Mouse (Mus musculus) cortical plate, adult 2 months (tissue): ENCODE results near the gene 2300009A05Rik. TPM values are rescaled to one million over a fixed set of nuclear protein-coding genes. Genes with fewer than 3 reads are reported as not detected.

Experiments
- H3K27ac ChIP-seq: fragments of 200-500 bp; 2 replicates; pipeline ENCODE4 v1.5.1; 2012; ENCODE audit warnings: low read length, control low read depth, inconsistent platforms; ENCODE audit not compliant: insufficient read depth
- H3K4me1 ChIP-seq: fragments of 200-500 bp; 2 replicates; pipeline ENCODE4 v1.6.1; 2011; ENCODE audit warnings: low read length; ENCODE audit not compliant: control insufficient read depth, insufficient read depth
- H3K4me3 ChIP-seq: fragments of 200-500 bp; 2 replicates; pipeline ENCODE4 v1.5.1; 2011; ENCODE audit warnings: mild to moderate bottlenecking, low read length, control low read depth; ENCODE audit not compliant: insufficient read depth
- CTCF ChIP-seq: fragments of 200-500 bp; IDR thresholded peaks from 2 replicates; pipeline ENCODE4 v1.5.1; 2011; ENCODE audit warnings: mild to moderate bottlenecking, control low read depth, low read length; ENCODE audit not compliant: insufficient read depth; ENCODE audit errors: extremely low read depth
- POLR2A ChIP-seq: fragments of 200-500 bp; IDR thresholded peaks from 2 replicates; pipeline ENCODE4 v1.6.1; 2011; ENCODE audit warnings: mild to moderate bottlenecking, low read length, control low read depth; ENCODE audit not compliant: insufficient read depth; ENCODE audit errors: extremely low read depth
- polyA plus RNA-seq: library from polyadenylated mRNA; depleted of rRNA; stranded (reverse); fragments of >200 nt; gene quantifications from 2 replicates; pipeline ENCODE4 v1.2.3, GENCODE M21; 2012; rRNA removed

The 2300009A05Rik gene
- polyA plus RNA-seq, 1 experiment = 29.6 TPM

DNA sequence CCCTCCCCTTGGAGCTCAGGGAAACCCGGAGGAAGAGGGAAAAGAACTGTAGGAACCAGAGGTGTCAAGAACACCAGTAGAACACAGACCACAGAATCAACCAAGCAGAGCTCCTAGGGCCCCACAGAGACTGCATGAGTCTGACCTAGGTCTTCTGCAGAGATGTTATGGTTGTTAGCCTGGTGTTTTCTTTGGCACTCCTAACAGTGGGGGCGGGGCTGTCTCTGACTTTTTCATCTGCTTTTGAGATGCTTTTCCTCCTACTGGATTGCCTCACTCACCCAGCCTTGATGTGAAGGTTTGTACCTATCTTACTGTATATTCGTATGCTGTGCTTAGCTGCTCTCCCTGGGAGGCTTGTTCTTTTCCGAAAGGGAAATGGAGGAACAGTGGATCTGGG is 44.9 kb downstream of the 2300009A05Rik start:
- TF ChIP-seq POLR2A (no peak), CTCF (no peak)
- Histone ChIP-seq H3K4me1 (peaks cover 3% of the 10 kb centered on the region; the same call in 1 of the 2 replicates), H3K27ac (no peak overlapping the region), H3K4me3 (no peak overlapping the region)

DNA sequence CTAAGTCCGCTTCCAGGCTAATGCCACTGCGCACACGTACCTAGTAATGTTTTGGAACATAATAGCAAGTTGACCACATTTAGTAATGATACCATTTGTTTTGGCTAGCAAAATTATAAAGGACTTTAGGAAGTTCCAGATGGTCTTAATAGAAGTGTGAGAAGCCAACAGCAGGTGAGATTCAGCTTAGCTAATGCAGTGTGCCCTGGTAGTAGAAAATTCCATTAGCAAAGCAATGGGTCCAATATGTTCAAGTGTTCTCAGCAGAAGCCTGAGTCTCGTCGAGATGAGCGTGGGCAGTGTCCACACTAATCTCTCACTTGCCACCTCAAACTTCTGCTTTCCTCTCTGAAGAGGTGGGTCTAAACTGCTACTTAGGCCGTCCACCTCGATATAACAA is 49.0 kb downstream of the 2300009A05Rik start:
- no peak overlapping the region for H3K27ac ChIP-seq
- TF ChIP-seq POLR2A (no peak), CTCF (no peak)
- H3K4me1 ChIP-seq = 0 out of 2 replicates have a peak, but pooled peaks cover 3% of the 10 kb centered on the region

DNA sequence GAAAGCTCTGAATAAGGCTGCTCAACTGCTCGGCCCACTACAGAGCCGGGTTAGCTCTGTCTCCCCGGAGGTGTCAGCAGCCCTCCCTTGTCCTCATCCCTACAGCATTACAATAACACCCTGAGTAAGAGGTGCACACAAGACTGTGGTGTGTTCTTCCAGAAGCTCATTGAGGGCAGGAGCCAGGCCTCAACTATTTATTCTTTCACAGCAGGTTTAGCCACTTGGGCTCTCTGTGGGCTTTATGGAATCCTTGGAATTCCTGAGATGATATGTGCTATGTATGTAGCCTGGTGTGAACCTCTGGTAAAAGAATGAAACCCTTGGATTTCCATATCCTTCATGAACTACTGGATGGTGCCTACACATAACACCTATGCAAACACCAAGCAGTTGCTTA is 49.8 kb downstream of the 2300009A05Rik start:
- Histone ChIP-seq H3K4me3 (no peak overlapping the region), H3K4me1 (0 out of 2 replicates have a peak, but pooled peaks cover 3% of the 10 kb centered on the region), H3K27ac (no peak overlapping the region)
- TF ChIP-seq CTCF (no peak), POLR2A (no peak)

More for the DNA sequence above, 49.0 kb downstream of the 2300009A05Rik start:
- H3K4me3 ChIP-seq = no peak overlapping the region

DNA sequence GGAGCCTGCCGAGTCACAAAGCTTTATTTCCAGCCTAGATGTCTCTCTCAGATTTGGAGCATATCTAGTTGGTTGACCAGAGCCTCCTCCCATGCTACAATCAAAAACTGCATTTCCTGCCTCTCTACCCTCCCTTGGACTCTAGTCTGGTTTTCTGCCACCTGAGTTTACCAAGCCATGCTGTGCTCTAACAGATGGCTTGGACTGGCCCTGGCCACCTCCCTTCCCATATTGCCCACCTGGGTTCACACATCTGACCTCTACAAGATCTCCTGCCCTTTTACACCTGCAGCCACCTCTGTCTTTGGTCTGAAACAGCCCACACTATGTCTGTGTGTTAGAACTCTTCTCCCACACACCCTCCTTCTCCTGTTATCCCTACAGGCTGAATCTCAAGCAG is 50.9 kb downstream of the 2300009A05Rik start:
- 0 out of 2 replicates have a peak, but pooled peaks cover 3% of the 10 kb centered on the region for H3K4me1 ChIP-seq
- H3K4me3 ChIP-seq = no peak overlapping the region
- no peak for TF ChIP-seq POLR2A
- H3K27ac ChIP-seq = no peak overlapping the region

DNA sequence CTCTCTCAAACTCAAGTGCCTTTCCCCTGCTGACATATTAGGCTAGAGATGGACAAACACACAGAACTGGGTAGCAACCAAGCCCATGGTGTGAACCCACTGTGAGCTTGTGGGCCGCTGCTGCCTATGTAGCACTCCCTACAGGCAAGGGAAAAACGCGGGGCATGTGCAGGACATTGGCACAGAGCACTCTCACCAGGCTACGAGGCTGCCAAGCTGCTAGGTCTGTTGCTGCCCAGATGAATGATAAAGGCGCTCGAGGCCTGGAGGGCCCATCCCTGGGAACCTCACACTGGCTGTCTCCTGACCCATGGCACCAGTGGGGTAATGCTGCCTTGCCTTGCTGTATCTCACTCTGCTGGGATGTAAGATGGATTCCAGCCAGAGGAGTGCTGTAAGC is 53.0 kb downstream of the 2300009A05Rik start:
- Histone ChIP-seq H3K27ac (no peak overlapping the region), H3K4me1 (0 out of 2 replicates have a peak, but pooled peaks cover 3% of the 10 kb centered on the region), H3K4me3 (no peak overlapping the region)
- TF ChIP-seq CTCF (no peak), POLR2A (no peak)

Other genes with a start within 250 kb of the 2300009A05Rik start
- gene Map2k5, start 21.3 kb downstream of the 2300009A05Rik start, polyA plus RNA-seq = 32.7 and 33.8 TPM in 2 replicates
- 0.04 and 0.13 TPM in 2 replicates for gene Iqch, start 203.2 kb upstream of the 2300009A05Rik start, polyA plus RNA-seq
- 30.7 and 33.8 TPM in 2 replicates for gene Aagab, start 203.4 kb upstream of the 2300009A05Rik start, polyA plus RNA-seq